Mouse (Mus musculus): Measurements from ENCODE around the gene Bag6.

DNA sequence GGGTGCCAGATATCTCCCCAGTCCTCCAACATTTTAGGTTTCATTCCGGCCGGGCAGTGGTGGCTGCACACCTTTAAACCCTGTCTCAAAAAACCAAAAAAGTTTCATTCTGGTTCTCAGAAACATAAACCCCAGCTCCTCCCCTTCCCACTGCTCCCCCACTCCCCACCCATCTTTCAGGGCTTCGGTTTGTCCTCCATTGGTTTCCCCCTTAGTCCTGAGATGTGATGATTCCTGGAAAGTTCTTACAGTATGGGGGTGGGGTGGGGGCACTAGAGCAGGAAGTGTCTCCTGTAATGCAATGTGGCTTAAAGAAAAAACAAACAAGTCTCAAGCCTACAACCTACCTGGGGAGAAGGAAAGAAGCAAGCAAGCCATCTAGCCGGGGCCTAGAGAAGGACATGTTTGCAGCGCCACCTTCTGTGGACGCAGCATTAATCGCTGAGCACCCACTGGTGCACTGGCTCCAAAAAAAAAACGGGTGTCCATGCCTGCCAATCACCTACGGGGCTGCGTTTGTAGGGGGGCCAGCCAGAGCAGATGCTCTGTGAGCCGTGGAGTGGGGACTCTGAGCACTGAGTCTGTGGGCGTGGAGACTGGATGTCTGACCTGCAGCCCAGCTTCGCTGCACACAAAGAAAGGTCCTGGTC, 29.1 kb upstream of the Bag6 start:
- TF ChIP-seq CTCF (IDR thresholded peaks at IDR 0.05; ENCODE audit: borderline replicate concordance, extremely low read depth, insufficient read depth, insufficient read length) (peak; percentile 66), POLR2A (IDR thresholded peaks at IDR 0.05; ENCODE audit: borderline replicate concordance, extremely low read depth, insufficient read depth, insufficient read length, poor library complexity, severe bottlenecking) (no peak)
